Mouse (Mus musculus): ENCODE data around the gene Map7. TPM values are rescaled to one million over a fixed set of nuclear protein-coding genes. Genes with fewer than 3 reads are reported as not detected.
A peak's percentile ranks its signal among the peaks of the same experiment; 100 is the strongest.

Map7 gene
- polyA plus RNA-seq, 1 experiment from 2014 or later, result 44.7 TPM

DNA sequence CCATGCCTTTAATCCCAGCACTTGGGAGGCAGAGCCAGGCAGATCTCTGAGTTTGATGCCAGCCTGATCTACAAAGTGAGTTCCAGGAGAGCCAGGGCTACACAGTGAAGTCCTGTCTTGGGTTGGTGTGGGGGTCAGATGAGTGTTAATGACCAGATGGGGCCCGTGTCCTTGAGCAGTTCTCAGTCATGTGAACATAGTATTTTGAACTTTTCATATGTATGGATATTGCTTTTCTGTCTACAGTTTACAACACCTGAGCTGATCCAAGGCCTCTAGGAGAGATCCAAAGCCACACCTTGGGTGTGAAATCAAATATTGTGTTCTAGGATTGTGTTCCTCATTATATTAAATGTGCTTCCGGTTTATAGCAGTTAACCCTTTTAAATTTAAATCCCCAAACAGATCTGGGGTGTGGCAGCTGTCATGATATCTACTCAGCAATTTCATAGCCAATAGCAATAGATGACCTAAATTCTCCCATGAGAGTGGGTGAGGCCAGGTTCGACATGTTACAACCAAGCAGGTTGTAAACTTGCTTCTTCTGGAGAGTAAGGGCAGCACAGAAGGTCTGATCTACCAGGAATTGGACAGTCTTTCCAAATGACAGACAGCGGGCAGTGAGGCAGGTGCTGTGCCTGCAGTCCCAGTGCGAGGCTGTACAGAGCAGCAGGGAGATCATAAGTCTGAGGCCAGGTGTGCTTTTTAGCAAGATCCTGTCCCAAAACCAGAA, 61.5 kb downstream of the Map7 start:
- Histone ChIP-seq H3K9me3 (ENCODE audit: control insufficient read depth, low read length) (no peaks in the 10 kb centered on the region), H3K27me3 (replicated peaks; ENCODE audit: control insufficient read depth, insufficient read depth, low read length) (no peaks in the 10 kb centered on the region), H3K27ac (ENCODE audit: low read length) (peak overlapping the region; percentile 72), H3K4me1 (ENCODE audit: control insufficient read depth, insufficient read depth, low read length) (peaks cover 10% of the 10 kb centered on the region), H3K36me3 (ENCODE audit: control insufficient read depth, insufficient read depth, low read length) (no peaks in the 10 kb centered on the region), H3K9ac (ENCODE audit: low read depth, low read length) (no peak overlapping the region), H3K4me2 (ENCODE audit: low read depth, low read length) (no peak overlapping the region), H3K4me3 (ENCODE audit: low read length) (no peak overlapping the region)
- ATAC-seq, result peak; percentile 71
- WGBS, result 68% methylated on average over 5 of the region's 5 CpGs

- ATAC-seq, result no peak
- Histone ChIP-seq H3K36me3 (ENCODE audit: control insufficient read depth, insufficient read depth, low read length) (no peaks in the 10 kb centered on the region), H3K4me1 (ENCODE audit: control insufficient read depth, insufficient read depth, low read length) (0 out of 2 replicates have a peak, but pooled peaks cover 5% of the 10 kb centered on the region), H3K27me3 (replicated peaks; ENCODE audit: control insufficient read depth, insufficient read depth, low read length) (no peaks in the 10 kb centered on the region), H3K27ac (ENCODE audit: low read length) (0 out of 2 replicates have a peak overlapping the region, but pooled peaks have one; percentile 31), H3K4me3 (ENCODE audit: low read length) (no peak overlapping the region), H3K4me2 (ENCODE audit: low read depth, low read length) (no peak overlapping the region), H3K9ac (ENCODE audit: low read depth, low read length) (no peak overlapping the region), H3K9me3 (ENCODE audit: control insufficient read depth, low read length) (no peaks in the 10 kb centered on the region)
- 72% methylated on average over 4 of the region's 4 CpGs for WGBS
Measured at GRCm38 (mm10) chr10:20214418-20214817, 66.1 kb downstream of the Map7 start.

DNA sequence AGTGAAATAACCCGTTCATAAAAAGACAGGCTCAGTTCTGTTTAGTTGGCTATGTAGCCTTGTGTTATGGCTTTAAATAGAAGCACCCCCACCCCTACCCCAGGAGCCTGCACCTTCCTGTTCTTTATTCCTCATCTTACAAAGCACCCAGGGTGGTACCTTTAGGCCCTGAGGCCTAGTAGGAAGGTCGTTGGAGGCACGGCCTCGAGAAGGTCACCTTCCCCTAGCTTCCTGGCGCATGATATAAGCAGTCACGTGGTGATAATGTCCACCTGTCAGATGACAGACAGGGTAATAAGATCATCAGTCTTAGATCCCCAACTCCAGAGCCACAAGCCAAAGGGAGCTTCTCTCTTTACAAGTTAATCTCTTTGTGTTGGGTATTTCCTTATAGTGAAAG, 68.7 kb downstream of the Map7 start:
- no peak overlapping the region for H3K4me3 ChIP-seq (ENCODE audit: low read length)
- no peak overlapping the region for H3K27ac ChIP-seq (ENCODE audit: low read length)
- H3K4me1 ChIP-seq (ENCODE audit: control insufficient read depth, insufficient read depth, low read length), result peaks cover 10% of the 10 kb centered on the region
- no peaks in the 10 kb centered on the region for H3K27me3 ChIP-seq (replicated peaks; ENCODE audit: control insufficient read depth, insufficient read depth, low read length)
- ATAC-seq, result no peak
- H3K36me3 ChIP-seq (ENCODE audit: control insufficient read depth, insufficient read depth, low read length), result no peaks in the 10 kb centered on the region
- no peak overlapping the region for H3K4me2 ChIP-seq (ENCODE audit: low read depth, low read length)
- no peak overlapping the region for H3K9ac ChIP-seq (ENCODE audit: low read depth, low read length)
- WGBS, result 65% methylated on average over 6 of the region's 6 CpGs
- H3K9me3 ChIP-seq (ENCODE audit: control insufficient read depth, low read length), result no peaks in the 10 kb centered on the region

- Histone ChIP-seq H3K36me3 (ENCODE audit: control insufficient read depth, insufficient read depth, low read length) (no peaks in the 10 kb centered on the region), H3K9ac (ENCODE audit: low read depth, low read length) (no peak overlapping the region), H3K4me3 (ENCODE audit: low read length) (no peak overlapping the region), H3K9me3 (ENCODE audit: control insufficient read depth, low read length) (no peaks in the 10 kb centered on the region), H3K4me2 (ENCODE audit: low read depth, low read length) (no peak overlapping the region), H3K27me3 (replicated peaks; ENCODE audit: control insufficient read depth, insufficient read depth, low read length) (no peaks in the 10 kb centered on the region), H3K4me1 (ENCODE audit: control insufficient read depth, insufficient read depth, low read length) (peaks cover 12% of the 10 kb centered on the region), H3K27ac (ENCODE audit: low read length) (no peak overlapping the region)
- no peak for ATAC-seq
- 80% methylated on average over 4 of the region's 4 CpGs for WGBS
Measured at GRCm38 (mm10) chr10:20218866-20219265, 70.6 kb downstream of the Map7 start.

GRCm38 (mm10) chr10:20219538-20219937, 71.3 kb downstream of the Map7 start:
- Histone ChIP-seq H3K9ac (ENCODE audit: low read depth, low read length) (no peak overlapping the region), H3K4me3 (ENCODE audit: low read length) (no peak overlapping the region), H3K27me3 (replicated peaks; ENCODE audit: control insufficient read depth, insufficient read depth, low read length) (no peaks in the 10 kb centered on the region), H3K27ac (ENCODE audit: low read length) (no peak overlapping the region), H3K36me3 (ENCODE audit: control insufficient read depth, insufficient read depth, low read length) (no peaks in the 10 kb centered on the region), H3K4me2 (ENCODE audit: low read depth, low read length) (no peak overlapping the region), H3K4me1 (ENCODE audit: control insufficient read depth, insufficient read depth, low read length) (peaks cover 15% of the 10 kb centered on the region), H3K9me3 (ENCODE audit: control insufficient read depth, low read length) (no peaks in the 10 kb centered on the region)
- WGBS, result 77% methylated on average over 8 of the region's 8 CpGs
- no peak for ATAC-seq

GRCm38 (mm10) chr10:20220443-20221071, 72.3 kb downstream of the Map7 start:
- no peak overlapping the region for H3K4me3 ChIP-seq (ENCODE audit: low read length)
- peak; percentile 72 for ATAC-seq
- peaks cover 14% of the 10 kb centered on the region for H3K4me1 ChIP-seq (ENCODE audit: control insufficient read depth, insufficient read depth, low read length)
- H3K9ac ChIP-seq (ENCODE audit: low read depth, low read length), result no peak overlapping the region
- 51% methylated on average over 10 of the region's 10 CpGs for WGBS
- H3K27ac ChIP-seq (ENCODE audit: low read length), result no peak overlapping the region
- no peaks in the 10 kb centered on the region for H3K27me3 ChIP-seq (replicated peaks; ENCODE audit: control insufficient read depth, insufficient read depth, low read length)
- H3K4me2 ChIP-seq (ENCODE audit: low read depth, low read length), result no peak overlapping the region
- H3K36me3 ChIP-seq (ENCODE audit: control insufficient read depth, insufficient read depth, low read length), result no peaks in the 10 kb centered on the region
- H3K9me3 ChIP-seq (ENCODE audit: control insufficient read depth, low read length), result no peaks in the 10 kb centered on the region

GRCm38 (mm10) chr10:20222011-20222410, 73.7 kb downstream of the Map7 start:
- Histone ChIP-seq H3K4me1 (ENCODE audit: control insufficient read depth, insufficient read depth, low read length) (peaks cover 20% of the 10 kb centered on the region), H3K27me3 (replicated peaks; ENCODE audit: control insufficient read depth, insufficient read depth, low read length) (no peaks in the 10 kb centered on the region), H3K4me2 (ENCODE audit: low read depth, low read length) (no peak overlapping the region), H3K4me3 (ENCODE audit: low read length) (no peak overlapping the region), H3K9ac (ENCODE audit: low read depth, low read length) (no peak overlapping the region), H3K27ac (ENCODE audit: low read length) (no peak overlapping the region), H3K36me3 (ENCODE audit: control insufficient read depth, insufficient read depth, low read length) (no peaks in the 10 kb centered on the region), H3K9me3 (ENCODE audit: control insufficient read depth, low read length) (no peaks in the 10 kb centered on the region)
- WGBS, result 85% methylated on average over 4 of the region's 4 CpGs
- ATAC-seq, result no peak

DNA sequence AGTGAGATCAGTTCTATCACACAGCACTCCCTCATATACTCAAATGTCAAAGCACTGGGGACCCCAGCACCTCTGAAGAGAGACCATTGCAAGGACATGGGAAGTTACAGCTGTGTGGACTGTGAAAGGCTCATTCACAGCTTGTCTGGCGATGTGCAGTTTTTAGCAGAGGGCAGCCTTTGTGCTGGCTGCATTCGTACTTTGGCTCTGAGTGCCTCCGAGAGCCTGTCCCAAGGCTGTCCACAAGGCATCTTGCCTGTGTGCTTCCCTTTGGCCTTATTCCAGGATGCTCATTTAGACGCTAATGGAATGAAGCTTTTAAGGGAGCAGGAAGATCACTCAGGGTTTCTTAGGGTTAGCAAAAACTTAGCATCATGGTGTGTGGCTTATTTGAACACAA, 78.5 kb downstream of the Map7 start:
- Histone ChIP-seq H3K9me3 (ENCODE audit: control insufficient read depth, low read length) (no peaks in the 10 kb centered on the region), H3K9ac (ENCODE audit: low read depth, low read length) (no peak overlapping the region), H3K27me3 (replicated peaks; ENCODE audit: control insufficient read depth, insufficient read depth, low read length) (no peaks in the 10 kb centered on the region), H3K4me1 (ENCODE audit: control insufficient read depth, insufficient read depth, low read length) (peaks cover 13% of the 10 kb centered on the region), H3K27ac (ENCODE audit: low read length) (no peak overlapping the region), H3K36me3 (ENCODE audit: control insufficient read depth, insufficient read depth, low read length) (no peaks in the 10 kb centered on the region), H3K4me3 (ENCODE audit: low read length) (no peak overlapping the region), H3K4me2 (ENCODE audit: low read depth, low read length) (no peak overlapping the region)
- WGBS, result 53% methylated on average over 4 of the region's 4 CpGs
- ATAC-seq, result peak; percentile 11; the same call in 1 of the 2 replicates

- Histone ChIP-seq H3K4me2 (ENCODE audit: low read depth, low read length) (no peak overlapping the region), H3K4me3 (ENCODE audit: low read length) (no peak overlapping the region)
- WGBS, result 79% methylated on average over 5 of the region's 5 CpGs
Measured at GRCm38 (mm10) chr10:20230026-20230425, 81.8 kb downstream of the Map7 start.

More at GRCm38 (mm10) chr10:20230026-20230425, 81.8 kb downstream of the Map7 start:
- peaks cover 7% of the 10 kb centered on the region for H3K4me1 ChIP-seq (ENCODE audit: control insufficient read depth, insufficient read depth, low read length)
- 0 out of 2 replicates have a peak, but pooled peaks have one; percentile 39 for ATAC-seq
- no peak overlapping the region for H3K9ac ChIP-seq (ENCODE audit: low read depth, low read length)
- no peaks in the 10 kb centered on the region for H3K27me3 ChIP-seq (replicated peaks; ENCODE audit: control insufficient read depth, insufficient read depth, low read length)
- H3K9me3 ChIP-seq (ENCODE audit: control insufficient read depth, low read length), result no peaks in the 10 kb centered on the region
- no peak overlapping the region for H3K27ac ChIP-seq (ENCODE audit: low read length)
- no peaks in the 10 kb centered on the region for H3K36me3 ChIP-seq (ENCODE audit: control insufficient read depth, insufficient read depth, low read length)

Data from intestine, embryonic 16.5 days (tissue).